Mouse (Mus musculus) neural tube, embryonic 13.5 days (tissue): Measurements from ENCODE around the gene Atp1a3. TPM values are rescaled to one million over a fixed set of nuclear protein-coding genes. Genes with fewer than 3 reads are reported as not detected.

Experiments used
- ATAC-seq: fragments of 200-750 bp; cut with Nextera tagmentation; 2 replicates; pipeline ENCODE4 v1.8.0; 2017; ENCODE audit warnings: low read depth, mild to moderate bottlenecking, moderate TSS enrichment, moderate library complexity
- H3K27ac ChIP-seq: fragments of 300-500 bp; sonication (generic); replicated peaks from 2 replicates; pipeline ENCODE4 v1.5.1; 2015; ENCODE audit warnings: moderate library complexity, mild to moderate bottlenecking, inconsistent platforms
- H3K27me3 ChIP-seq: fragments of 300-500 bp; sonication (generic); 2 replicates; pipeline ENCODE4 v1.6.1; 2015; ENCODE audit warnings: mild to moderate bottlenecking, inconsistent platforms
- H3K36me3 ChIP-seq: fragments of 300-500 bp; sonication (generic); 2 replicates; pipeline ENCODE4 v1.6.1; 2015; ENCODE audit warnings: mild to moderate bottlenecking, inconsistent platforms
- H3K4me1 ChIP-seq: fragments of 300-500 bp; sonication (generic); replicated peaks from 2 replicates; pipeline ENCODE4 v1.6.1; 2015; ENCODE audit warnings: inconsistent platforms
- H3K4me2 ChIP-seq: fragments of 300-500 bp; sonication (generic); 2 replicates; pipeline ENCODE4 v1.6.1; 2015; ENCODE audit warnings: inconsistent platforms, mild to moderate bottlenecking, moderate library complexity
- H3K4me3 ChIP-seq: fragments of 300-500 bp; sonication (generic); 2 replicates; pipeline ENCODE4 v1.5.1; 2015; ENCODE audit warnings: mild to moderate bottlenecking, inconsistent platforms
- H3K9ac ChIP-seq: fragments of 300-500 bp; sonication (generic); 2 replicates; pipeline ENCODE4 v1.6.1; 2015; ENCODE audit warnings: moderate library complexity, mild to moderate bottlenecking, inconsistent platforms
- H3K9me3 ChIP-seq: fragments of 300-500 bp; sonication (generic); 2 replicates; pipeline ENCODE4 v1.6.1; 2016; ENCODE audit warnings: inconsistent platforms
- WGBS: fragments of 180-500 bp; shearing (Covaris S2); methylation state at CpG from one replicate; pipeline ENCODE4 v1.1.7; 2015; 5-methylcytosine and 5-hydroxymethylcytosine counted together
- polyA plus RNA-seq: library from polyadenylated mRNA; unstranded; fragments of >200 nt; fragmentation: Nextera tagmentation; extraction: Ambion mirVana; gene quantifications from 2 replicates; pipeline ENCODE4 v1.2.1, GENCODE M21; 2015

Atp1a3 gene
- polyA plus RNA-seq, 1 experiment from 2014 or later, result 261 TPM

DNA sequence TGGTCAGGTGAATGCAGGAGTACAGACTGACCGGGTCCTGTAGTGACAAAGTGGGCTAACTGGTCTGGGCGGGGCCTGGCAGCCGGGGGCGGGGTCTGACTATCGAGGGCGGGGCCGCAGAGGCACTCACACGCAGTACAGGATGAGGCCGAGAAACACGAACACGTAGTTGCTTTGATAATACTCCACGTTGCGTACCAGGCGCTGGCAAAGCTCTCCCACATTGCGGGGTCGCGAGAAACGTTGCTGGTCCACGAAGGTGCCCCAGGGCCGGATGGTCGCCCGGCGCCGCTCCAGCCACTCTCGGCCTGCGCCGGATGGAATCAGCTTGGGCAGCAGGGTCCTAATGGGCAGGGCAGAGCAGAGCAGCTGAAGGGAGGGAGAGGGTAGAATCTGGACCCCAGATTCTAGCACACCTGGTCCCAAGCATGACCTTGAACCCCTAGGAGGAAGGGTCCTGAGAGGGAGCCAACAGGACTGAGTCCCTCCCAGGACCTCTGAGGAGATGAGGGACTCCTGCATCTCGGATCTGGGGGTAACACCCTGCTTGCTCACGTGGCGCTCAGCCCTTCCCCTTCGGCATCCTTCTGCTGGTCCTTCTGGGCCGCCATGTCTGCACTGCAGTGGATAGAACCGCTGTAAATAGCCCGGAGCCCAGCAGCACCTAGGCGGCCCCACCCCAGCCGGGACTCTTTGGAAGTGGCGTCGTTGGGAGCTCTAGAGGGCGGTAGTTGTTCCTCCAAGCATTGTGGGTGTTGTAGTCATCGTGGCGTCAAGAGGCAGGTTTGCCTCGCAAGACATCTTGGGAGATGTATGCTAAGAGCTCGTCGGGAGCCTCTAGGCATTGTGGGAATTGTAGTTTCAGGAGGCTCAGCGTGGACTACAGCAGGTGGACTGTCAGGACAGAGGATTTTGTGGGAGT lies 33.5 kb downstream of the Atp1a3 start, which contains the start of gene Rabac1:
Gene Rabac1 (minus strand): TSS at position 783 of the 922 bp plus-strand sequence.
- no peaks in the 10 kb centered on the region for H3K27me3 ChIP-seq
- WGBS, result 1% methylated on average over 45 of the region's 45 CpGs
- H3K4me1 ChIP-seq, result peaks cover 12% of the 10 kb centered on the region
- H3K27ac ChIP-seq, result peak within 1 kb of the TSS; percentile 77
- peaks cover 12% of the 10 kb centered on the region; the same call in 1 of the 2 replicates for H3K36me3 ChIP-seq
- peak within 1 kb of the TSS; percentile 86 for H3K9ac ChIP-seq
- no peaks in the 10 kb centered on the region for H3K9me3 ChIP-seq
- peak; percentile 90 for ATAC-seq
- H3K4me3 ChIP-seq, result peak within 1 kb of the TSS; percentile 68
- H3K4me2 ChIP-seq, result peak within 1 kb of the TSS; percentile 77

DNA sequence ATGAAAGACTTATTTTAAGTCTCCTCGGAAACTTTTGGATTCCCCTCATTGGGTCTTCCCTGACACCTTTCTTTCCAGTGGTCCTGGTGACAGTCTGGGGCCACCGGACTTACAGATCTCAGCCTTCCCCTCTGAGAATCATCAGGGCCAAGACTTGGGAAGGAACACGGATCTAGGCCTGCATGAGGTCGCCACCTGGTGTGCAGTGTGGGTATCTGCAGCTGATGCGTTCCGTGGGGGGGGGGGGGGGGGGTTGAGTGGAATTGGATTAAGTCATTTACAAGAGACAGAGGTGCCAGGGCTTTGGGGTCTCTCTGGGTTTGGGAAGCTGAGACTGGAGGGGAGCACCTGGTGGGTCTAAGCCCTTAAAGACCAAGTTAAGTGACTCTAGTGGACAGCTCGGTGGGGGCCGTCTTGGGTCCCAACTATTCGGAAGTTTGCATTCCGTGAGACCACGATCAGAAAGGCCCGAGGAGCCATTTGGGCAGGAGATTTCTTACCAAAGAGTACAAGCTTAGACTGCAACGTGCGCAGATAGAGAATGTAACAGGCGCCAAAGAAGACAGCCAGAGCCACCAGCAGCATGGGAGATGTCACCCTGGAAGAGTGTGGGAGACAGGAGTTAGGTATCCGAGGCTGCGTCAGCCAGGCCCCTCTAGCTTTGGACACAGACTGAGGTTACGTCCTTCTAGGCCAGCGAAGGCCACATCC lies 34.3 kb downstream of the Atp1a3 start:
- Histone ChIP-seq H3K4me1 (peaks cover 12% of the 10 kb centered on the region), H3K27ac (peak overlapping the region; percentile 77), H3K27me3 (no peaks in the 10 kb centered on the region), H3K4me2 (peak overlapping the region; percentile 77), H3K4me3 (peak overlapping the region; percentile 68), H3K9ac (peak overlapping the region; percentile 86), H3K36me3 (peaks cover 12% of the 10 kb centered on the region; the same call in 1 of the 2 replicates), H3K9me3 (no peaks in the 10 kb centered on the region)
- ATAC-seq, result no peak
- 11% methylated on average over 19 of the region's 19 CpGs for WGBS

DNA sequence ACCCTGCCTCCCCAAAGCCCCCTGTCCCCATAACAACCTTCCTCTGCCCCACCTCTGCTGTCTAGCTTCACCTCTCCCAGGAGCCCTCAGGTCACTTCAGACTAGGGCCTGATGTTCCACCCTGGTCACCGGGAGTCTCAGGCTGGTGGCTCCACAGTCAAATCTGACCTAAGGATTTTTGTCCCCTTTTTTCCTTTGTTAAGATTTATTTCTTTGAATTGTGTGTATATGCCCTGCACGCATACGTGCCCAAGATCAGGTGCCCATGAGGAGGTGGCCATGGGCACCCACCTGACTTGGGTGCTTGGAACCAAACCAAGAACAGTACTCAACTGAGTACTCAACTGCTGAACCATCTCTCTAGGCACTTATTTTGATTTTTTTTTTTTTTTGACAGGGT lies 35.4 kb downstream of the Atp1a3 start:
- H3K27me3 ChIP-seq, result no peaks in the 10 kb centered on the region
- no peak overlapping the region for H3K9ac ChIP-seq
- H3K4me2 ChIP-seq, result no peak overlapping the region
- H3K4me3 ChIP-seq, result no peak overlapping the region
- H3K36me3 ChIP-seq, result peaks cover 12% of the 10 kb centered on the region; the same call in 1 of the 2 replicates
- WGBS, result 95% methylated on average over 3 of the region's 3 CpGs
- H3K27ac ChIP-seq, result no peak overlapping the region
- H3K4me1 ChIP-seq, result peaks cover 12% of the 10 kb centered on the region
- H3K9me3 ChIP-seq, result no peaks in the 10 kb centered on the region
- ATAC-seq, result no peak

DNA sequence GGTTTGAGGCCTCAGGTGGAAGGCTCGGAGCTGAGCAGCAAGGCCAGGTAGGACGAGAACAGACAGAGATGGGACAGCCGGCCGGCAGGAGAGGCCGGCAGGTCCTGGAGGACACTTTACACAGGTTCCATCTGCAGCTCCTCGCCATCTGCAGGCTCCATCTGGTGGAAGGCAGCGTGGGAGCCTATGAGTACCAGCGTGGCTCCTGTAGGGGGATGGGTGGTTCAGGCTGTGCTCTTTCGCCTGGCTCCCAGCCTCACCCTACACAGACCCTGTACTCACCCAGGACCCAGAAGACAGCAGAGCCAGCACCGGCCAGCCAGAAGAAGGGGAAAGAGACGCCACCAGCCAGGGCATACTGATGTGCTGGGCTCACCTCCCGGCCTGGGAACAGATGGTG lies 36.0 kb downstream of the Atp1a3 start:
- Histone ChIP-seq H3K27me3 (no peaks in the 10 kb centered on the region), H3K4me1 (peaks cover 12% of the 10 kb centered on the region), H3K4me2 (no peak overlapping the region), H3K4me3 (no peak overlapping the region), H3K36me3 (peaks cover 12% of the 10 kb centered on the region; the same call in 1 of the 2 replicates), H3K9me3 (no peaks in the 10 kb centered on the region), H3K9ac (no peak overlapping the region), H3K27ac (no peak overlapping the region)
- ATAC-seq, result no peak
- WGBS, result 76% methylated on average over 12 of the region's 12 CpGs

DNA sequence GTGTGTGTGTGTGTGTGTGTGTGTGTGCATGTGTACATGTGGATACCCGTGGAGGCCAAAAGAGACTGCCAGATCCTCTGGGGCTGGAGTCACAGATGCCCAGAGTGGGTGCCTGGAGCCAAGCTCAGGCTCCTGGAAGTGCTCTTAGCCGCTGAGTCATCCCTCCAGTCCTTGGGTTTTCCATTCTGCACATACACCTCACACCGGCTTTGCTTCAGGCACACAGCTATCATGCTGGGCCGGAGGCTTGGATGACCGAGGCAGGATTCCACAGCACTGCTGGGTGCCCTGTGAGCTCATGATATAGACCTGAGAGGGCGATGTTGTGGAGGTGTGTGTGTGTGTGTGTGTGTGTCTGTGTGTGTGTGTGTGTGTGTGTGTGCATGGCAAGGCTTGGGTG lies 37.3 kb downstream of the Atp1a3 start:
- peaks cover 12% of the 10 kb centered on the region for H3K4me1 ChIP-seq
- H3K9ac ChIP-seq, result no peak overlapping the region
- H3K36me3 ChIP-seq, result peaks cover 12% of the 10 kb centered on the region; the same call in 1 of the 2 replicates
- no peak for ATAC-seq
- H3K9me3 ChIP-seq, result no peaks in the 10 kb centered on the region
- H3K27me3 ChIP-seq, result no peaks in the 10 kb centered on the region
- WGBS, result 66% methylated on average over 6 of the region's 6 CpGs
- no peak overlapping the region for H3K4me3 ChIP-seq
- H3K4me2 ChIP-seq, result no peak overlapping the region
- no peak overlapping the region for H3K27ac ChIP-seq

DNA sequence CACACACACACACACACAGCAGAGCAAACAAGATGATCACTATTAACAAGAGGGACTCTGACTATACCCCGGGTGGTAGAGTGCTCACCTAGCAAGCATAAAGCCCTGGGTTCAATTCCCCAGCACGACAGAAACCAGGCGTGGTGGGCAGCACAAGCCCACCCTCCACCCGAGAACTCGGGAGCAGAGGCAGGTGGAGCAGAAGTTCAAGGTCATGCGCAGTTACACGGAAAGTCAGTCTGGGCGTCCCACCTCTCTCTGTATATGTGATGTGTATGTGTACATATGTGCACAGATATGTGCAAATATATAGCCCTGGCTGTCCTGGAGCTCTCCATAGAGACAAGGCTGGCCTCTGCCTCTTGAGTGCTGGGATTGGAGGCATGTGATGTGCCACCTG lies 37.8 kb downstream of the Atp1a3 start:
- no peak overlapping the region for H3K4me2 ChIP-seq
- H3K27ac ChIP-seq, result no peak overlapping the region
- H3K4me3 ChIP-seq, result no peak overlapping the region
- H3K36me3 ChIP-seq, result peaks cover 12% of the 10 kb centered on the region; the same call in 1 of the 2 replicates
- ATAC-seq, result no peak
- no peaks in the 10 kb centered on the region for H3K9me3 ChIP-seq
- WGBS, result 85% methylated on average over 8 of the region's 8 CpGs
- peaks cover 12% of the 10 kb centered on the region for H3K4me1 ChIP-seq
- no peak overlapping the region for H3K9ac ChIP-seq
- H3K27me3 ChIP-seq, result no peaks in the 10 kb centered on the region

DNA sequence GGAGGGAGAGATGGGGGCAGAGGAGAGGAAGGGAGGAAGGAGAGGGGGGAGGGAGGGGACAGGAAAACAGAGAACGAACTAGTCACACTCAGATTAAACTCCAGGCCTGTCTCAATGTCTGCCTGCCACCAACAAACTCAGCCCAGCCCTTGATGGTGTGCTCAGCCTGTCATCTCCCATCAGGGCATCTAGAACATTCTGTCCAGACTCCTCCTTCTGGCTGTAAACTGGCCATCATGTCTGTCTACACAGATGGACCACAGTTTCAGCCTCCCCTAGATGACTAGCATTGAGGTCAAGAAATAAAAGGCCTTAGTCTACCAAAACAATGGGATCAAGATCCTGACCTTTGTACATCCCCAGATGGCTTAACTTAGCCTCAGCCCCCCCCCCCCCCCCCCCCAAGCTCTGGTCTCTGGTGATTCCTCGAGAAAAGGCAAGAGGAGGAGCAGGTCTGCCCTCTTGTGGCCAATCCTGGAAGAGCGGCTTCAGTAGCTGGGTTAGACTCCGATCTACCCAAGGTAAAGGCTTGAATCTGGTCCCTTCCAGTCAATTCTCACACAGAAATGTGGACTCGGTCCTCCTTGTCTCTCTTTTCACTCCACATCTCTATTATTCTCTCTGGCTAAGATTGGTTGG lies 40.7 kb downstream of the Atp1a3 start:
- no peaks in the 10 kb centered on the region for H3K27me3 ChIP-seq
- WGBS, result 15% methylated on average over 5 of the region's 5 CpGs
- no peak overlapping the region for H3K4me2 ChIP-seq
- no peak overlapping the region for H3K27ac ChIP-seq
- no peak overlapping the region for H3K4me3 ChIP-seq
- H3K9me3 ChIP-seq, result no peaks in the 10 kb centered on the region
- peak; percentile 54; the same call in 1 of the 2 replicates for ATAC-seq
- no peak overlapping the region for H3K9ac ChIP-seq
- H3K4me1 ChIP-seq, result no peaks in the 10 kb centered on the region
- peaks cover 9% of the 10 kb centered on the region; the same call in 1 of the 2 replicates for H3K36me3 ChIP-seq

DNA sequence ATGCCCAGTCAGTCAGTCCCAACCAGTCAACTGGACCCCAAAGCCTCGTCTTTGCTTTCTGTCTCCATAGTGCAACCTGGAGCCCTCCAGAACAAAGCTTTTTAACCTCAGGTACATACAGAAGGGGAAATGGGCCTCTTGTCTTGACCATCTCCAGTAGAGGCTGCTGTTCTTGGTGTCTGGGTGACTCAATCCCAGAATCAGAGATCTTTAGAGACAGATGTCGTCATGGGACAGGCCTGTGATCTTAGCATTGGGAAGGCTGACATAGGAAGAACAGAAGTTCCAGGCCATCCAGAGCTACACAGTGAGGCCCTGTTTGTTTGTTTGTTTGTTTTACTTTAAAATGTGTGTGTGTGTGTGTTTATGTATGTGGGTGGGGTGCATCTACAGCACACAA lies 41.5 kb downstream of the Atp1a3 start:
- Histone ChIP-seq H3K4me3 (no peak overlapping the region), H3K4me2 (no peak overlapping the region), H3K27ac (no peak overlapping the region), H3K36me3 (0 out of 2 replicates have a peak, but pooled peaks cover 2% of the 10 kb centered on the region), H3K27me3 (no peaks in the 10 kb centered on the region), H3K9me3 (no peaks in the 10 kb centered on the region), H3K9ac (no peak overlapping the region), H3K4me1 (no peaks in the 10 kb centered on the region)
- 79% methylated on average over 2 of the region's 2 CpGs for WGBS
- ATAC-seq, result no peak

DNA sequence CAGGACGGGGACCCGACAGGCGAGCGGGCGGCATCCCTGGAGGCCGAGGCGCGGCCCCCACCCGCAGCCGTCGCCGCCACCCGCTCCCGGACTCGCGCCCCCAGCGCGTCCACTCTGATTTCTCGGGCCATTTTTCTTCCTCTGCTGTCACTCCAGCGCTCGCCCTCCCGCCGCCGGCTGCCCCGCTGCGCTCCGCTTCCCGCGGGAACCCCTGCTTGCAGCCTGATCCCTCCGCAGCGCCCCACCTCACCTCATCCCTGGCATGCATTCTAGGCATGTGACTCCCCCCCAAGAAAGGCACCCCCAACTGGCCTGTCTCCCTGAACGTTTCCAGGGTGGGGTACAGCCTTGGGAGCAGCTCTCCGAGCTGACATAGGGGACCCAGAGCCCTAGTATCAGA lies 50.5 kb downstream of the Atp1a3 start:
- peaks cover 42% of the 10 kb centered on the region for H3K4me1 ChIP-seq
- H3K36me3 ChIP-seq, result no peaks in the 10 kb centered on the region
- 2% methylated on average over 33 of the region's 33 CpGs for WGBS
- no peaks in the 10 kb centered on the region for H3K9me3 ChIP-seq
- ATAC-seq, result no peak
- no peak overlapping the region for H3K27ac ChIP-seq
- H3K9ac ChIP-seq, result peak overlapping the region; percentile 61
- peak overlapping the region; percentile 33 for H3K4me3 ChIP-seq
- H3K27me3 ChIP-seq, result peaks cover 69% of the 10 kb centered on the region
- peak overlapping the region; percentile 56 for H3K4me2 ChIP-seq

DNA sequence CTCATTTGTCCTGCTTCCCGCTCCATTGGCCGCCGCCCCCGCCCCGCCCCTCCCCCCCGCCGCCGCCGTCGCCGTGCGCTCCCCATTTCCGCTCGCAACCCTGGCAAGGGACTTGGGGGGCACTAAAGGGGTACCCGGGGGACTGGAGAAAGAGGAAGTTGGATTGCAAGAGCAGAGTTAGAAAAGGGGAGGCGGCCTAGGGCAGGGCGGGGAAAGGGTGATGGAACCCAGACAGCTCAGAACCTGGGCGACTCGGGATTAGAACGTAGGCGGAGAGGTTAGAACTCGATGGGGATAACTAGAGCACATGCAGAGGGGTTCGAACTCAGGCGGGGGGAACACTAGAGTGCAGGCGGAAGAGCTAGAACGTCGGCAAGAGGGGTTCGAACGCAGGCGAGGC lies 51.3 kb downstream of the Atp1a3 start:
- Histone ChIP-seq H3K4me2 (peak overlapping the region; percentile 56), H3K4me3 (peak overlapping the region; percentile 33), H3K27me3 (peaks cover 77% of the 10 kb centered on the region), H3K27ac (no peak overlapping the region), H3K36me3 (no peaks in the 10 kb centered on the region), H3K4me1 (peaks cover 49% of the 10 kb centered on the region), H3K9me3 (no peaks in the 10 kb centered on the region), H3K9ac (peak overlapping the region; percentile 61)
- WGBS, result 1% methylated on average over 29 of the region's 30 CpGs
- ATAC-seq, result peak; percentile 19

DNA sequence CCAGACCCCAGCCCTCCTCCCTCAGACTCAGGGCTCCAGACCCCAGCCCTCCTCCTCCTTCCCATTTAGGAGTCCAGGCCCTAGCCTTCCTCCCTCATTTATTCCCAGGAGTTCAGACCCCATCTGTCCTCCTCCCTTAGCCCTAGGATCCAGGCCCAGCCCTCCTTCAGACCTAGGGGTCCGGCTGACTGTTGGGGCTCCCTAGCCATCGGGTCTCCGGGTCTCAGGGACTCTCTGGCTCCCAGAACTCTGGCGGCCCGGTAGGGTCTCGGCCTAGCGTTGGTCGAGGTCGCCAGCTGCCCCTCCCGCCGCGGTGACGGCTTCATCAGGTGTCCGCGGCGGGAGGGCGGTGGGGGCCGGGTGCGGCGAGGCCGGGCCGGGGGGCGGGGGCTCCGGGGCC lies 51.8 kb downstream of the Atp1a3 start:
- peak overlapping the region; percentile 61 for H3K9ac ChIP-seq
- H3K27ac ChIP-seq, result no peak overlapping the region
- no peaks in the 10 kb centered on the region for H3K36me3 ChIP-seq
- 0 out of 2 replicates have a peak, but pooled peaks have one; percentile 16 for ATAC-seq
- H3K27me3 ChIP-seq, result peaks cover 82% of the 10 kb centered on the region
- WGBS, result 1% methylated on average over 23 of the region's 24 CpGs
- H3K4me3 ChIP-seq, result peak overlapping the region; percentile 33
- H3K4me1 ChIP-seq, result peaks cover 54% of the 10 kb centered on the region
- H3K4me2 ChIP-seq, result peak overlapping the region; percentile 56
- no peaks in the 10 kb centered on the region for H3K9me3 ChIP-seq
